Mouse (Mus musculus) ovary, postnatal 10 days (tissue): ENCODE measurements around the gene Scamp1.

Experiments
- DNase-seq: peaks from one replicate; pipeline ENCODE4 v3.0.0; 2022; ENCODE audit warnings: low spot score

Gene Scamp1

DNA sequence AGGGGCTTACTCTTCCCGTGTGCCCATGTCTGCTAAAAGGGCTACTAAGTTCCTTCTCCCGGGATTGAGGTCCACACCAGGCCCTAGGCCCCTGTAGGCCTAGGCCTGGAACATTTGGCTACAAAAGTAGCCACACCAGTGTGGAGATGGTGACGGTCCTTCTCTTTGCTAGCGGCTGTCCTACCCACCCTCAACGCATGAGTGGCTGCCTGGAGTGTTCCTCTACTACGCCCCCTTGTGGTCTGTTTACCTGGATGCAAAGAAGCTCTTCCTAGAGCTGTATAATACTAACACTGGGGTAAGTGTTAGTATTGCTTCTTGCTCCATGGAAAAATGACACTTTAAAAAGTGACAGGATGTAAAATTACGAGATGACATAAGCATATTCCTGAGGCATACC is 108.5 kb downstream of the Scamp1 start:
- DNase-seq, result no peak

DNA sequence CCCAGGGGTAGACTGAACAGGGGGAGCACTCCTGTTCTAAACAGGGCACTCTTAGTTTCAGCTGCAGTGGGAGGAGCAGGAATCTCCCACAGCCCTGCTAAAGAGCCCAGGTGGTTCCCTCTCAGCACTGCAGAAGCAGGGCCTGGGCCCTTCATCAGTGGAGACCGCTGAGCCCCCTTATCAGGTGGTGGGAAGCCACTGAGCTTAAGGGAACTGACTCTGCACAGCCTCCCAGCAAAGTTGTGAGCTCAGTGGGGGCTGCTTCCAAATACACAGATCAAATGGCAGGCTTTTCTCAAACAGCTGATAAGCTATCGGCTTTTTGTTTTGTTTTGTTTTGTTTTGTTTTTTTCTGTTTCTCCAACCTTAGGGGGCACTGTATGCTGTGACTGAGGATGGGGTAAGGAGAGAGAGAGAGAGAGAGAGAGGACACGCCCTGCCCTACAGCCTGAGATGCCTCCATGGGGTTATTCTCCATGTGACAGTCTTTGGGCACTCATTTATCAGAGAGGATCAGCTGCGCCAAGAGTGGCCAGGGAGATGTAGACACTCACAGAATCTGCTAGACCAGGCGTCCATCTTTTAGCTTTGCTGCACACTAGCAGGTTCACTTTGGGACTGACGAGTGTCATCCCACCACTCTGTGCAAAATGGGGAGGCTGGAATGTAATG is 110.1 kb downstream of the Scamp1 start:
- DNase-seq, result no peak

- DNase-seq, result no peak
Observed at GRCm38 (mm10) chr13:94174577-94175279, 110.9 kb downstream of the Scamp1 start.

- peak; percentile 41 for DNase-seq
Observed at GRCm38 (mm10) chr13:94173633-94174576, 111.8 kb downstream of the Scamp1 start.

- DNase-seq, result no peak
Observed at GRCm38 (mm10) chr13:94172533-94173310, 112.9 kb downstream of the Scamp1 start.

- DNase-seq, result no peak
Observed at GRCm38 (mm10) chr13:94171612-94172011, 114.0 kb downstream of the Scamp1 start.

- no peak for DNase-seq
Observed at GRCm38 (mm10) chr13:94169325-94169916, 116.2 kb downstream of the Scamp1 start.

DNA sequence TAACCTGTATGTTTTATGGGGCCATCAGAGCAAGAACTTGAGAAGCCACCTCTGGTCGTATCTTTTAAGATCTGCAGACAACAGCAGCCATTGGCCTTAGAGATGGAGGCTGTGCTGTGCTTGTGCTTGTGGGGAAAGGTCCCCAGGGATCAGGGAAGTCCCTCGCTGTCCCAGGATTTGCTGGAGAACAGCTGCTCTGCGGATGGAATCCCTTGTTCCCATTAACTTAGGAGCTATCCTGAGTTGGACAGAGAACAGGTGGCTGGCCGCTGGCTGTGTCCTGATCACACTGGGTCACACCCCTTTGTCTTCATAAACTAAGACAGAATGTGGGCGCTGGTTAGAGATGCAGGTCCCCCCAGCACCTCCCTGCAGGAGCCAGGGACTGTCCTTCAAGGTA is 117.3 kb downstream of the Scamp1 start:
- no peak for DNase-seq

DNA sequence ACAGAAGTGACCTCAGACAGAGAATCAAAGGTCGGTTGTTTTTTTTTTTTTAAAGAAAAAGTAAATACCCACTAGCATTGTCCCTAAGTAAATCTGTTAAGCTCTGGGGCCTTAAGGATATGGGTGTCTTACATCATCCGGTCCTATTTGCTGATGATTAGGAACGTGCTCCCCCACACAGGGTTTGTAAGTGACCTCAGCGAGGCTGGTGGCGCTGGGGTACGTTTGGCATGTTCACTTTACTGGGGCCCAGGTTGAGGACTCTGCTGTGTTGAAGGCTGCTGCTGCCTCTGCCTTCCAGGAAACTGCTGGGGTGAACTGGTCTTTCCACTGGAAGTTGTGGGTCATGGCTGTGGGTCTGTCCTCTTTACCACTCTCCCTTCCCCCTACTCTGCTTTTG is 121.2 kb downstream of the Scamp1 start:
- no peak for DNase-seq

GRCm38 (mm10) chr13:94159478-94160220 is 126.0 kb downstream of the Scamp1 start:
- DNase-seq, result no peak

- DNase-seq, result no peak
Observed at GRCm38 (mm10) chr13:94158864-94159477, 126.7 kb downstream of the Scamp1 start.

DNA sequence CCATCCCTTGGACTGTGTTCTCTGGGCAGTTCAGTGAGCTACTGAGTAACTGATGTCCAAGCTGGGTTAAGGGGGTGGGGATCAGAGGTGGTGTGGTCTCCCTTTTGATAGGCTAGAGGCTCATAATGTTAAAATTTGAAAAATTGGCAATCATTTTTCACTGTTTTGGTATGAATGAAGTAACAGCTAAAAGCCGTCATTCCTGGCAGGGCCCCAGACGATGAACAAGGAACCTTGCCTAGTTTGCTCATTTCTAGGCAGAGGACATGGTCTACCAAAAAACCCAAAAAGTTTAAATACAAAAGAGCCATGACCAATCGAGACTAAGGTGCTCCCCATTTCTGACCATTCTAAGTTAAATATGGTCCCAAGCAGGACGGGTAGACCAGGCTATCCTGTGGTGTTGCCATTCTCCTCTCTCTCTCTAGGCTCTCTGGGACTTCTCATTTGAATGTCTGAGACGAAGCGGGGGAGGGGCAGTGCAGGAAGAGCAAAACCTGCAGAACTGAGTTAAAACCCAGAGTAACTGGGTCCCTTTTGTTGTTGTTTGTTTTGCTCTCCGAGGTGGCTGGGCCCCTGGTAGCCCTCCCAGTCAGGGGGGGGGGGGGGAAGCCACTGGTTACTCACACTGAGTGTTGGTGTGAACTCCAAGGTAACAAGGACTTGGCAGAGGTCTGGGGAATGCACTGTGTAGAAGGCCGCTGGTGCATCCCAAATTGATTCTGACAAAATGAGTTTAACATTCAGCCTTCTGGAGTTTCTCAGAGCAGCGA is 129.8 kb downstream of the Scamp1 start:
- DNase-seq, result no peak

- DNase-seq, result no peak
Observed at GRCm38 (mm10) chr13:94154512-94155296, 131.0 kb downstream of the Scamp1 start.

GRCm38 (mm10) chr13:94153658-94154057 is 132.0 kb downstream of the Scamp1 start:
- no peak for DNase-seq

DNA sequence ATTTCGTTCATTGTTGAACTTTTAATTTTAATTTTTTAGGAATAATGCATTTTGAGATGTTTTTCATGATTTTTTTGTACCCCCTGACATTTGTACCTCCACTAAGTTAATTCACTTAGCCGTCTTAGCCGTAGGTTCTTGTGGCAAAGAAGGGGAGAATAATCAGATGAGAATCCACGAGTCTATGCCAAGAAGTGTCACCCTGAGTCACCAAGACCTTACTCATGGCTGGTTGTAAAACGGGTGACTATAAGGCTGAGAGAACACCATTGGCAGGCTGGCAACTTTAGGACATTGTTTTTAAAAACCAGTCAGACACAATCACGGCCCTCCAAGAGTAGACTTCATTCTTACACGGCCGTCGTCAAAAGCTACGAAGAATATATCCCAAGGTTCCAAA is 132.8 kb downstream of the Scamp1 start:
- DNase-seq, result no peak
